Mouse (Mus musculus) macrophage (primary cell): ENCODE measurements around the gene Mylip. TPM values are rescaled to one million over a fixed set of nuclear protein-coding genes. Genes with fewer than 3 reads are reported as not detected.

Experiments
- H3K27ac ChIP-seq: fragments of 350-480 bp; formaldehyde crosslinking; 2 replicates; pipeline ENCODE4 v1.9.0; 2021
- H3K36me3 ChIP-seq: fragments of 350-480 bp; formaldehyde crosslinking; 2 replicates; pipeline ENCODE4 v1.9.0; 2021; ENCODE audit errors: inconsistent target
- H3K4me3 ChIP-seq: fragments of 350-480 bp; formaldehyde crosslinking; 2 replicates; pipeline ENCODE4 v1.9.0; 2021; ENCODE audit errors: inconsistent target
- H3K79me2 ChIP-seq: fragments of 350-480 bp; formaldehyde crosslinking; 2 replicates; pipeline ENCODE4 v1.9.0; 2021; ENCODE audit errors: inconsistent target
- WGBS: methylation state at CpG from one replicate; pipeline ENCODE4 v1.1.7; 2026; ENCODE audit warnings: inconsistent platforms; ENCODE audit not compliant: missing documents; 5-methylcytosine and 5-hydroxymethylcytosine counted together
- polyA plus RNA-seq: library from polyadenylated mRNA; stranded (reverse); fragments of 250-400 nt; gene quantifications from 3 replicates; pipeline ENCODE4 v1.2.4, GENCODE M21; 2018; ENCODE audit warnings: inconsistent platforms

Mylip gene
- polyA plus RNA-seq, 1 experiment from 2014 or later = 107 TPM

- no peak overlapping the region for H3K4me3 ChIP-seq
- H3K36me3 ChIP-seq = peaks cover 45% of the 10 kb centered on the region
- peaks cover 72% of the 10 kb centered on the region for H3K79me2 ChIP-seq
- no peak overlapping the region for H3K27ac ChIP-seq
- WGBS = 88% methylated on average over 7 of the region's 7 CpGs
Measured at GRCm38 (mm10) chr13:45400700-45401099, 11.2 kb downstream of the Mylip start.

- no peak overlapping the region for H3K27ac ChIP-seq
- peaks cover 61% of the 10 kb centered on the region for H3K79me2 ChIP-seq
- H3K36me3 ChIP-seq = peaks cover 50% of the 10 kb centered on the region
- 85% methylated on average over 7 of the region's 7 CpGs for WGBS
- no peak overlapping the region for H3K4me3 ChIP-seq
Measured at GRCm38 (mm10) chr13:45401816-45402215, 12.3 kb downstream of the Mylip start.

DNA sequence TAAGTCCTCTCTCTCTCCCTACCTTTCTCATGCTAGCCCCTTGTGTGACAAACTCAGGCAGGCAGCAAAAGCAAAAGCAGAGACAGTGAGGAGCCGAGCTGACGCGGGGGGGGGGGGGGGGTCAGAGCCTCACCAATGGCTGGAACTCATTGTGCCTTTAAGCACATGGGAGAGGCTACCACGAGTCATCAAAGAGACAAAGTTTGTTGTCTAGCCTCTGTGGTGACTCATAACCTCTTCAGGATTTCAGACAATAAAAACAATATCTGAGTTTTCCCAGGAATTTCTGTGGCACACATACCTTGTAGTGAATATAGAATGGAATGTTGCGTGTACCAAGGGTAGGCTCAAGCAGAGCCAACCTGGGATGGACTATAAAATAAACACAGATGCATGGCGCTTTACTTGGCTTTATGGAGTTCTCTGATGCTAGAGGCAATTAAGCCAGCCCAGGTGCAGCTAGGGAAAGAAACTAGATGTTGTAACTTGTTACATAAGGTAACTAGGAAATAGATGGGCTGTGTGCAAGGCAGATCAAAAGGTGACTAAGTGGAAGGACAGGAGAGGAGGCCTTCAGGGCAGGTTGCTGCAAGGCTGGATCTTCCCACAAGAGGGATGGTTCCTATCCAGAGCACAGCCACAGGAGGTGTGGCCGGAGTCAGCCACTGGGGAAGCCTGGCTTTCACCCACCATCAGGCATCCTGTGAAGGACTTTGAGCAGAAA lies 12.9 kb downstream of the Mylip start:
- H3K79me2 ChIP-seq = peaks cover 54% of the 10 kb centered on the region
- peaks cover 56% of the 10 kb centered on the region for H3K36me3 ChIP-seq
- H3K27ac ChIP-seq = no peak overlapping the region
- 89% methylated on average over 5 of the region's 7 CpGs for WGBS
- H3K4me3 ChIP-seq = no peak overlapping the region

GRCm38 (mm10) chr13:45404269-45404668 lies 14.7 kb downstream of the Mylip start:
- Histone ChIP-seq H3K4me3 (no peak overlapping the region), H3K36me3 (peaks cover 72% of the 10 kb centered on the region), H3K79me2 (peaks cover 36% of the 10 kb centered on the region), H3K27ac (no peak overlapping the region)
- 94% methylated on average over 6 of the region's 6 CpGs for WGBS

DNA sequence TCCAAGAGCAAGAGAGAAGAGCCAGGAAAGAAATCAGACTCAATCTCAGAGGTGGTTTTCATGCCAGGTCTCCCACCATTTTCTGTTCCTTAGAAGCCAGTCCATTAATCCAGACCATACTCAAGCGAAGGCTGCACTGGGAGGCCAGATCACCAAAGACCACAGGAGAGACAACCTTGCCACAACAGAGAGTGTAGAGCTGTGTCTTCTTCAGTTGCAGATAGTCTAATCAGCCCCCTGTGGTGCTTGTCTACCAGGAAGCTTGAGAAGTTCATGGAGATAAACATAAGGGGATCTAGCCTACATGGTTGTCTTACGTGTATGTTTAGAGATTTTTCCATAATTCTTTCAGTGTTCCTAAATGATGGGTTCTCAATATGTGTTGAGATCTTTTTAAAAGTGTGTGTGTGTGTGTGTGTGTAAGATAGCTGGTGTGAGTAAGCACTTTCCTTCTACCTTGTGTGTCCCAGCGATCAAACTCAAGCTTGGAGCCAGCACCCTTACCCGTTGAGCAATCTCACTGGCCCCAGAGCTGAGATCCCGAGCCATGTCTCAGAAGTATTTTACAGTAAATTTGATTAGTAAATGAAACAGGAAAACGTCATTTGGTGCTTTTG lies 15.8 kb downstream of the Mylip start:
- peaks cover 78% of the 10 kb centered on the region for H3K36me3 ChIP-seq
- no peak overlapping the region for H3K4me3 ChIP-seq
- H3K79me2 ChIP-seq = peaks cover 26% of the 10 kb centered on the region
- H3K27ac ChIP-seq = no peak overlapping the region
- 94% methylated on average over 6 of the region's 6 CpGs for WGBS

DNA sequence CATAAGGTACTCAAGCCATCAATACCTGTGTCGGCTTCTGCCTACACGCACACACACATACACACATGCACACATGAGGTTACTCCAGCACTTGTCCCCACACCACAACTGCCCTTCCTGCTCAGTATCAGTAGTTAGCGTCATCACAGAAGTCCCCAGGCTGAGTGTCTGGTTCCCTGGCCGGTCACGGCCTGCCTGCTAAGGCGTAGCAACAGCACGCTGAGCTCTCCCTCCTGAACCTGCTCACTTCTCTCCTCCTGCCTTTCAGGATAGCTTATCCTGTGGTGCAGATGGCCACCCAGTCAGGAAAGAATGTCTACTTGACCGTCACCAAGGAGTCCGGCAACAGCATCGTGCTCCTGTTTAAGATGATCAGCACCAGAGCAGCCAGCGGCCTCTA lies 16.7 kb downstream of the Mylip start:
- Histone ChIP-seq H3K4me3 (no peak overlapping the region), H3K79me2 (peaks cover 17% of the 10 kb centered on the region), H3K36me3 (peaks cover 84% of the 10 kb centered on the region), H3K27ac (no peak overlapping the region)
- 96% methylated on average over 11 of the region's 11 CpGs for WGBS

- Histone ChIP-seq H3K36me3 (peaks cover 88% of the 10 kb centered on the region), H3K4me3 (no peak overlapping the region), H3K27ac (no peak overlapping the region), H3K79me2 (peaks cover 17% of the 10 kb centered on the region)
- WGBS = 92% methylated on average over 4 of the region's 6 CpGs
Measured at GRCm38 (mm10) chr13:45406703-45407102, 17.2 kb downstream of the Mylip start.

- Histone ChIP-seq H3K36me3 (peaks cover 72% of the 10 kb centered on the region), H3K27ac (no peak overlapping the region), H3K4me3 (no peak overlapping the region), H3K79me2 (no peaks in the 10 kb centered on the region)
- WGBS = 55% methylated on average over 3 of the region's 4 CpGs
Measured at GRCm38 (mm10) chr13:45410936-45411335, 21.4 kb downstream of the Mylip start.

GRCm38 (mm10) chr13:45413066-45413465 lies 23.5 kb downstream of the Mylip start:
- 85% methylated on average over 1 of the region's 1 CpGs for WGBS
- H3K36me3 ChIP-seq = peaks cover 51% of the 10 kb centered on the region
- H3K27ac ChIP-seq = no peak overlapping the region
- no peak overlapping the region for H3K4me3 ChIP-seq
- H3K79me2 ChIP-seq = no peaks in the 10 kb centered on the region

- 77% methylated on average over 9 of the region's 9 CpGs for WGBS
- Histone ChIP-seq H3K79me2 (no peaks in the 10 kb centered on the region), H3K36me3 (peaks cover 41% of the 10 kb centered on the region), H3K27ac (no peak overlapping the region), H3K4me3 (no peak overlapping the region)
Measured at GRCm38 (mm10) chr13:45414031-45414430, 24.5 kb downstream of the Mylip start.

DNA sequence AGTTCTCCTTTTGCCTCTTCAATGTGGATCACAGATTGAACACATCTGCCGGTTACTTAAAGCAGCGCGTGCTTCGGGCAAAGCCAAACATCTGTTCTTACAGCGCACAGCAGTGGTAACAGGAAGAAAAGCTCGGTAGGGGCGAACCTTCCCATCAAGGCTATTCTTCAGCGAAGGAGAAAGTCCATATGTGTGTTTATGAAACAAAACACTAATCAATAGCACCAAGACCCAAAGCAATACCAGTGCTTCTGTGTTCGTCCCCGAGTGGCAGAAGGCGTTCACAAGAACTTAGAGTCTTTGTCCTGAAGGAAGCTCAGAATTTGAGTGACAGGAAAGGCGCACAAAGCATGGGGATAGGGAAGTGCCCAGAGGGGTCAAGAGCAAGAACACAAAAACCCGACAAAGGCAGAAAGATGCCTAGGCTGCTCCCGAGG lies 27.1 kb downstream of the Mylip start:
- no peak overlapping the region for H3K27ac ChIP-seq
- no peak overlapping the region for H3K4me3 ChIP-seq
- 21% methylated on average over 14 of the region's 14 CpGs for WGBS
- peaks cover 15% of the 10 kb centered on the region for H3K36me3 ChIP-seq
- H3K79me2 ChIP-seq = no peaks in the 10 kb centered on the region

- 52% methylated on average over 12 of the region's 12 CpGs for WGBS
- H3K79me2 ChIP-seq = no peaks in the 10 kb centered on the region
Measured at GRCm38 (mm10) chr13:45418986-45419385, 29.4 kb downstream of the Mylip start.

GRCm38 (mm10) chr13:45422251-45422650 lies 32.7 kb downstream of the Mylip start:
- H3K4me3 ChIP-seq = no peak overlapping the region
- H3K27ac ChIP-seq = no peak overlapping the region
- no peaks in the 10 kb centered on the region for H3K79me2 ChIP-seq
- H3K36me3 ChIP-seq = no peaks in the 10 kb centered on the region
- 94% methylated on average over 13 of the region's 13 CpGs for WGBS

More at GRCm38 (mm10) chr13:45418986-45419385, 29.4 kb downstream of the Mylip start:
- Histone ChIP-seq H3K4me3 (no peak overlapping the region), H3K27ac (no peak overlapping the region), H3K36me3 (no peaks in the 10 kb centered on the region)

DNA sequence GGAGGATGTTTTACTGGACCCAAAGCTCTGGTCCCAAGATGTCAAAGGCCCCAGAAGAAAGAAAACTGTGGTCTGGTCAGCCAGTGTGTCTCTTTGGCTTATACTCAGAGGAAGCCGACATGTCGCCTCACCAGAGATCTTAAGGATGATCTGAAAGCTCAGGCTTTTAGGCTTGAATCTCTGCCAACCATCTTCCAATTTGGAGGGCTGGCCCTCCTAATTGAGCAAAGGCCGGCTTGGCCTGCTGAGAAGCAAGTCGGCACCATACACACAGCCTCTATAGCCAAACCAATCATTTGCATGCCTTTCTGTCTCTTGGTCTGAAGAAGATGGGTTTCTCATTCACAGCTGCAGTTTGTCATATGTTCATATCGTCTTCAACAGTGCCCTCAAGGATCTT lies 33.2 kb downstream of the Mylip start:
- H3K4me3 ChIP-seq = no peak overlapping the region
- no peaks in the 10 kb centered on the region for H3K36me3 ChIP-seq
- 92% methylated on average over 5 of the region's 5 CpGs for WGBS
- no peaks in the 10 kb centered on the region for H3K79me2 ChIP-seq
- H3K27ac ChIP-seq = no peak overlapping the region

DNA sequence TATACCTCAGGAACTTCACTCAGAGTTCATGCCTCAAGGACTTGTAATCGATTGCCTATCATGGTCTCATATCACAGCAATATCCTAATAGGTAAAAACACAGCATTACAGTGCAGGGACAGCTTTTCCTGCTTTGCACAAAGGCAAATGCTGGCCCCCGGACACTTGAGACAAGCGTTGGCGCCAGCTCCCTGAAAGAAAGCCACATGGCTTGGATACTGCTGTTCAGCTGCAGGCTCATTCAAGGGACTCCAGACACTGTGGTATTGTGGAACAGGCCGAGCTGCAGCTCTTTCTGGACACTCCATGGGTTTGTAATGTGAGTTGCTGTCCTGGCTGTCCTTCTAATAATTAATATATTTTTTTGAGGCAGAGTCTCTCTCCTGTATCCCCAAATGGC lies 34.4 kb downstream of the Mylip start:
- H3K4me3 ChIP-seq = no peak overlapping the region
- H3K36me3 ChIP-seq = no peaks in the 10 kb centered on the region
- no peak overlapping the region for H3K27ac ChIP-seq
- 90% methylated on average over 5 of the region's 5 CpGs for WGBS
- no peaks in the 10 kb centered on the region for H3K79me2 ChIP-seq
